Mouse (Mus musculus) embryo, embryonic 10.5 days (tissue): ENCODE data around the gene Ccna2.
A peak's percentile ranks its signal among the peaks of the same experiment; 100 is the strongest.
"Not testable (repeated sequence)": the region's sequence is repeated elsewhere in the genome, so short reads cannot be mapped to it uniquely, and the experiment has no call there.

Experiments
- DNase-seq: peaks from one replicate; pipeline ENCODE4 v3.0.0-alpha.2; 2015; ENCODE audit warnings: low spot score

The Ccna2 gene

DNA sequence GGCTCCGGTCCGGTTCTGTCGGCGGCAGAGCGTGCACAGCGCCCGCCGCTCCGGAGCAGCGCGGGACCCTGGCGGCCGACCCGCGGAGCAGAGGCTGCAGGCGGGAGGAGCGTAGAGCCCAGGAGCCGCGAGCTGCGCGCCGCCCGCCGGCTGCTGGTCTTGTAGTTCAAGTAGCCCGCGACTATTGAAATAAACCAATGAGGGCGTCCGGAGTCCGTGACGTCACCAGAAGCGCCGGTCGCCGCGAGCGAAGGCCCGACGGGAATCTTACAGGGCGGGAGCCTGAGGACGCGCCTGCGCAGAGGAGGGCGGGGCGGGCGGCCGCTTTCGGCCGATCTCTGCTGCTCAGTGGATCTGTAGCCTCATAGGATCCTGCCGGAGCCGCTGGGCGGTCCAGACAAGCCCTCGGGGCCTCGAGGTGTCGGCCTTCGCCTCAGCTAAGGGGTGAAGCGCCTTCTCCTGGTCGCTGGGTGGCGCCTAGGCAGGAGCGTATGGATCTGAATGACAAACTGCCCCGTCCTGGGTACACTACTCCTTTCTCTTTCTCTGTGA lies at the start of gene Ccna2:
Gene Ccna2 (minus strand): TSS at position 324 of the 552 bp plus-strand sequence.
- peak; percentile 97 for DNase-seq

DNA sequence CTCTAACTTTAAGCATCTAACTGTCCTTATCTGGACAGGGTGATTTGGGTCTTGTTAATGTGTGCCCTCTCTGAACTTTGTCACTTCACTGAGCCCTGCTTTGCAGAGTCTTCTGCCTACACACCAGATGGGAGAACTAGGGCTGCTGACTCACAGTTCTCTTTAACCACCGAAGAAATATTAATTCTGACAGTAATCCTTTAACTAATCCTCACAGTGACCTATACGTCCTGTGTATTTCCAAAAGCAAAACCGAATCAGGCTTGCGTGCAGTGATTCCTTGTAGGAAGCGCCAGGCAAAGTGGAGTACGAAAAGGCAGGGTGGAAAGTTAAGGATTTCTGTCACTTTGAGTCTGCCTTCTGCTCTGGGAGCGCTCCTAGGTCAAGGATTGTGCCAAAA lies 46.2 kb upstream of the Ccna2 start:
- no peak for DNase-seq

DNA sequence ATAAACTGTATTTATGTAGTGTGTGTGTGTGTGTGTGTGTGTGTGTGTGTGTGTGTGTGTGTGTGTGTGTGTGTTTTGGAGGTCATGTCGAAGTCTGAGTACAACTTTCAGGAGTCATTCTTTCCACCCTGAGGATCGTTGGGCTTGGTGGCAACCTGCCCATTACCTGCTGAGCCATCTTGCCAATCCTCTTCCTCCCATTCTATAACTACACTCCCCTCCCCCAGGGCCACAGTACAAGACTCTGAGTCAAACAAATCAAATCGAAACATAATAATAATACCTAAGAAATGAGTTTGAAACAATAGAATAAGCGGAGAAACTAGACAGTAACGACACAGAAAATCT lies 41.9 kb upstream of the Ccna2 start:
- no peak for DNase-seq

DNA sequence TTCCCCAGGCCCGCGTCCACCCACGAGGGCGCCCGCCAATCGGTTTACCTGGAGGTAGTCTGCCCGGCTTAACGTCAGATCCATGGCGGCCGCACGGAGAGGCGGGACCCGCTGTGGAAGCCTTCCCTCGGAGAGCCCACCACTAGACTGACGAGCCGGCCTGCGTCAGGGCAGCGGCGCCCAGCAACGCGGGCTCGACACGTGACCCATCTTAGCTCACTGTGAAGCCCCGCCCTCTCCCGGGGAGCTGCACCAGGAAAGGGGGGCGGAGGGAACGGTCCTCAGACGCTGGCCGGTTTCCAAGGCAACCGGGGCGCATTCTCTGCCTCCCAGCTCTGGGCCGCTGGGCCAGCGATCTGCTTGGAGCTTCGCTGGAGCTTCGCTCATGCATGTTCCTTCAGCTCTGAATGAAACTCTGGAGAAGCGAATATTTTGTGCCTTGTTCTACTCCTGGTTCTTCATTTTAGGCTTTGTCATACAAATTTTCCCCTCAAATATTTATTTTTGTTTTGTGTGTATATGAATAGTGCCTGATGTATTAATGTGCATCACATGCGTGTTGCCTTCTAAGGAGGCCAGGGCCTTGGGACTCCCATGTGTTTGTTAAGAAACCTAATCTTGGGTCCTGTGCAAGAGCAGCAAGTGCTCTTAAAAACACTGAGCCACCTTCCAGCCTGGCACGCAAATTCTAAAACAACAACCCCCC lies 41.4 kb upstream of the Ccna2 start, which contains the start of gene Bbs7:
Gene Bbs7 (minus strand): TSS at position 276 of the 706 bp plus-strand sequence.
- DNase-seq: peak; percentile 100

DNA sequence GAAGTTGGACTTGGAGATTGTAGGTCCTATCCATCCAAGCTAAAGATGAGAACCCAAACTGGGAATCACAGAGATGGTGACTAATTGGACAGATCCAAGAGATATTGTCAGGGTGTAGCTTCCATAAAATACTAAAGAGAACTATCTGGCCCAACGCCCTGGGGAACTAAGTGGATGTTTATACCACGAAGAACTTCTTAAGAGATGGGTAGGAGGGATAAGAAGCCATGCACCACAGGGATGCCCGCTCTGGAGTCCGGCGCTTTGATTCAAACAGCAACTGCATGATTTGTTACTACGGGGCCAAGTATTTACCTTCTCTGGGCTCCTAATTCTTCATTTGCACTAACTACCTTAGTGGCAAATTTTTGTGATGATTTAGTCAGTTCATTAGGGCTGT lies 40.7 kb upstream of the Ccna2 start:
- DNase-seq: no peak

DNA sequence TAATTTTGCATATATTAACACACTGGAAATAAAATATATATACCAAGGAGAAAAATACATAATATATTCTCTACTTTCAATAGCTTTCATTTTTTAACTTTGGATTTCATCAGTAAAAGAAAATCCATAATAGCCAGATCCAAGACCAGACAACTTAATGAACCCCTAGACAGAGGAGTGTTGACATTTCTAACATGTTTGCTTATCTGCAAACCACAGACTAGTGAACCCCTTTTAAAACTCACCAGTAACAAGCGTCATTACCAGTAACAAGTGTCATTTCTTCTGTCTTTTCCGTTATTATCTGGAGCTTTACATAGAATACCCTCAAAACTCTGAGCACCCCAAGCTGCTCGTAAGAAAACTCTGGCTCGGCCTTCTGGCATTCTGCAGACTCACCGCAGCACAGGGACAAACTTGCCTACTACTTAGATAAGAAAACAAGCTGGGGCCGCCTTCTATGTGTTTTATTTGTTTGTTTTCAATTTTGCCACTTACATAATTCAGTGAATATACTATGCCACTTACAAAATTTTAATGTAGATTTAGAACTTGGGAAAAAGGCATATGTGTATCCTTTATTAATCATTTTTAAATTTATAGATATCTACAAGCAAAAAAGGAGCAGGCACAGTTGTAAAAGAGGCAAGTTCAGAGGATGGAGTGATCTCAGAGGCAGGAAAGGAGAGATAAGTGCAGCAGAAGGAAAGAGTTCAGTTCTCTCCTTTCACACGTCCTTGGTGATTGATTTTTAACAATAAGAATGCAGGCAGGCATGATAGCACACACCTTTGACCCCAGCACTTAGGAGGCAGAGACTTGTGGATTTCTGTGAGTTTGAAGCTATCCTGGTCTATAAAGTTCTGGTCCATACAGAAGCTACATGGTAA lies 34.2 kb upstream of the Ccna2 start:
- no peak for DNase-seq

DNA sequence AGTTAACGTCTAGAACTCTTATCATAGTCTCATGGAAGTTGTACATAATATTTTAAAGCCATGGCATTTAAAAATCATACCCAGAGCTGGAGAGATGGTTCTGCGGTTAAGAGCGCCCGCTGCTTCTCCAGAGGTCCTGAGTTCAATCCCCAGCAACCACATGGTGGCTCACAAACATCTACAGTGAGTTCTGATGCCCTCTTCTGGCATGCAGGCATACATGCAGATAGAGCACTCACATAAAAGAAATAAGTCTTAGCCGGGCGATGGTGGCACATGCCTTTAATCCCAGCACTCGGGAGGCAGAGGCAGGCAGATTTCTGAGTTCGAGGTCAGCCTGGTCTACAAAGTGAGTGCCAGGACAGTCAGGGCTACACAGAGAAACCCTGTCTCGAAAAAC lies 27.8 kb upstream of the Ccna2 start:
- DNase-seq: not testable (repeated sequence)

DNA sequence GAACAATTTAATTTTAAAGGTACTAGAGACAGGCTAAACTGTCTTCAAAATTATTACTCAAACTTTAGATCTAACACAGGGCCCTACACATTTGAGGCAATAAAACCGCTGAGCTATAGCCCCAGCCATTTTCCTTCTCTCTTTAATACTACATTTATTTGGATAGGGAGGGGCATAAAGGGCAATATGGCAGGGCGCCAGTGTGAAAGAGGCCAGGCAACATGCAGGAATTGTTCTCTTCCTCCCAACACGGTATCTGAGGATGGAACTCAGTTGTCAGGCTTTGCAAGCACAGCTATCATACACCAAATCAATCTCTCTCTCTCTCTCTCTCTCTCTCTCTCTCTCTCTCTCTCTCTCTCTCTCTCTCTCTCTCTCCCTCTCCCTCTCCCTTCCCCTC lies 26.9 kb upstream of the Ccna2 start:
- DNase-seq: no peak

- DNase-seq: peak; percentile 48
These were observed 556 bp downstream of the Ccna2 start for GRCm38 (mm10) chr3:36571361-36571826.

DNA sequence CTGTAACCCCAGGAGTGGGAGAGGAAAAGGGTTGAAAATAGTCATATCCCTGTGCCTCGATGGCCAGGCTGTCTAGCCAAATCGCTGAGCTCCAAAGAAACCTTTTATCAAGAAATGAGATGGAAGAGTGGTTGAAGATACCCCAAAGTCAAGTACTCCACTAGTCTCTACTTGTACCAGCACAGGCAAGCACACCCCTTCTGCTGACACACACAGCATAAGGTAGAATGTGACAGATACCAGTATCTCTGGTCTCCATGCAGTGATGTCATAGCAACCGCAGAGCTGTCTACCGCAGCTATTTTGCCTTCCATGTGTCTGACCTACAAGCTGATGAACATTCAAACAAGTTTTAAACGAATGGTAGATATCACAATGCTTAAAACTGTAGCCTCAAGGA lies 2.1 kb downstream of the Ccna2 start:
- no peak for DNase-seq

- DNase-seq: no peak
These were observed 8.3 kb downstream of the Ccna2 start for GRCm38 (mm10) chr3:36563666-36564065.

- no peak for DNase-seq
These were observed 12.3 kb downstream of the Ccna2 start for GRCm38 (mm10) chr3:36559606-36560005.

- no peak for DNase-seq
These were observed 14.3 kb downstream of the Ccna2 start for GRCm38 (mm10) chr3:36557601-36558000.

DNA sequence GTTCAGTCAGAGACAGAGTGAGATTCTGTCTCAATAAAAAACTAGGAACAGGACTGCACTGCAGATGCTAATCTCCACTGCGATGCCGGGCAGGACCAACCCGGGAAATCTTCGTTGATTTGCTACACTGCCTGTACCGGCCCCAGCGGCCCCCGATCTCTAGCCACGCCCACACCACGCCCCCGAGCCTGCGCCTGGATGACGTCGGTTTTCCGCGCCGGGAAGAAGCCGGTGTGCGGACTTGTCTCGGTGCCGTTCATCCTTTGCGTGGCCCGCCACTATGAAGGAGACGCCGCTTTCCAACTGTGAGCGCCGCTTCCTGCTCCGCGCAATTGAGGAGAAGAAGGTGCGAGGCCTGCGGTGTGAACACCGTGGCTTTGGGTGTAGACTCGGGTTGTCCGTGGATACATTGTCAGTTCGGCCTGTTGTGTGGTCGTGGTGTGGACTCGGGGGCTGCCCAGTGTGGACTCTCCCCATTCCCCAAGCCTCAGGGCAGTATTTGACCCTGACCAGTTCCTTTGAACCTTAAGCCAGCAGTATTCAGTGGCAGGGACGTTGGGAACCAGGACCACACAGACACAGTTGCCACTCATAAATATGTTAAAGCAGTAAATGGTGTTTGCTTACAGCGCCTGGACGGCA lies 19.4 kb downstream of the Ccna2 start, which contains the start of gene Exosc9:
Gene Exosc9 (plus strand): TSS at position 201 of the 642 bp plus-strand sequence.
- peak; percentile 93 for DNase-seq

DNA sequence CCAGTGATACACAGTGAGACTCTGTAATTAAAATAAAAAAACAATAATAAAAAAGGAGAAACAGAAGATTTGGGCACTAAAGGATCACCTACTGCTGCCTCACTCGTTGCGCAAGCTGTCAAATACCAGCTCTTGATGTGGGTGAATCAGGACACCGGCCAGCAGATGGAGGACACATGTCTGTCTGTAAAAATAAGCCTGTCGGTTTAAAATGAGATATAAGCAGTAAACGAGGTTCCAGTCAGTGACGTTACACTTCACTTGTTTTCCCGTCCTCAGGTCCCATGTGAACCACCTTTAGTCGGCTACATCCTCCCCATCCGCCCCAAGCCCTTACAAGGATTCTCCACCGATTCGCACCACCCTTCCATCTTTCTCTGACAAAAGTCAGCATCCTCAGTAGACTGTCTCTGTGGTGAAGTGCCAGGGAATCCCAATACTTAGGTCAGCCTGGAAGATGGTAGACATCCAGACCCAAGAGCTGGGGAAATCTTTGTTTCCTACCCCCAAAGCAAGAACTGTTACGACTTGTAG lies 20.0 kb downstream of the Ccna2 start:
- no peak for DNase-seq

DNA sequence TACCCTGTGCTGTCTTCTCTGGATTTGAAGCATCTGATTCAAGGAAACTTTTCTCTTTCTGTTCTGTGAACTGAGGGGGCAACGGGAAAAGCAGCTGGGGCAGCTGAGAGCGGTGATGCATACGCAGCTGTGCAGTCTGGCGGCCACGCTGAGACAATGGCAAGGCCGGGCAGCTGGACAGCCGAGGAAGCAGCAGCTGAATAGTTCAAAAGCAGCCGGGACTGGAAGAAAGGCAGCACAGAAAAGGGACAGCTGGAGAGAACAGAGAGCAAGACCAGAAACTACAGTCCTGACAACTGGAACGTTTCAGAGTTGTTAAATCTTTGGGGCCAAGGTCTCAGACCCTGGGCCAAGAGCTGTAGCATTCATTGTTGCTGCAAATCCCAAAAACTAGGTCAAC lies 20.6 kb downstream of the Ccna2 start:
- peak; percentile 77 for DNase-seq

- DNase-seq: no peak
These were observed 27.0 kb downstream of the Ccna2 start for GRCm38 (mm10) chr3:36544961-36545360.

GRCm38 (mm10) chr3:36541399-36541798 lies 30.6 kb downstream of the Ccna2 start:
- DNase-seq: no peak

DNA sequence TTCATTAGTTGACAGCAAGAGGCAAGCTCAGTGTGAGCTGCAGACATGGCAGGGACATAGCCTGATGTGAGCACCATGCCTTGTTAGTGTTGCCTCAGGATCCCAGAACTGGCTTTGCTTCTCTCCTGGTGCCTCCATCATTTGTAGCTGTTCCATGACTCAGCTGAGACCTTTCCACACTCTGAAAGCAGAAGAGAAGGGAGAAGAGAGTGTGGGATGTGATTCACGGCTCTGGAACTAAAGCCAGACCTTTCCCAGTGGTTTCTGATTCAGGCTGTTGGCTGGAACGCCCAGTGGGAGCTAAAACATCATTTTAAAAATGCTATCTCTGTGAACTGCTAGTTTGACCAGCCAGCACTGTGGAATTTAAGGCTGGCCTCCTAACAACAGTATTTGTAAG lies 31.2 kb downstream of the Ccna2 start:
- DNase-seq: no peak

- DNase-seq: no peak
These were observed 34.1 kb downstream of the Ccna2 start for GRCm38 (mm10) chr3:36537701-36538470.

DNA sequence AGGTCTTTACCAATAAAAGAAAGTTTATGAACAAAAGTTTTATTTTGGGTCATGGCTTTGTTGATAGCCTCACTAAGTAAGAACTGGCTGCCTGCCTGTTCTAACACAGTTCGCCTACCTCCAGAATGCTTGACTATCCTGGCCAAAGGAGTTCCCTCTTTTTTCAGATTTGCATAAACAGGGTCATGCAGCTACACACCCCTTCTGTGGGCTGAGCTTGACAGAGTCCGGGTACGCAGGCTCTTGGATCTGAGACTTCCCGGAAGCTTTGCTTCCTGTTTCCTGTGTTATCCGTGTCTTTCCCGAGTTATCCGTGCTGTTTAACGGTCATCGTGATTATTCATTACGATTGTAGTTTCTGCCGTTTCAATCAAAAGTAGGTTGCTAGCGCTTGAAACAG lies 35.9 kb downstream of the Ccna2 start:
- DNase-seq: no peak
